In genomic region chr11:107379965-107380364, GRCm38 (mm10) we compare ENCODE assay signal across 11 mouse cellular contexts.
DNase-seq lines count a peak whose midpoint lies in the region; ATAC-seq lines count a peak whose summit lies in the region.
"Had no signal": no experiment of that assay in that cellular context is flagged by ENCODE, and none has a peak within 500 bp of the region (broad histone marks: within the 10 kb centered on the region; RNA-seq: fewer than 3 reads in every experiment).

No protein-coding gene starts in this region.

- no peaks in the 10 kb centered on the region for H3K9me3 ChIP-seq in liver, embryonic 16.5 days (replicated peaks; ENCODE audit: control insufficient read depth, low read length)
- H3K9me3 ChIP-seq: liver, embryonic 13.5 days had no signal

- H3K4me2 ChIP-seq in liver, embryonic 16.5 days (ENCODE audit: low read depth, low read length), result no peak overlapping the region; the same call in 1 of the 2 replicates
- H3K4me2 ChIP-seq: liver, embryonic 13.5 days had no signal

- H3K36me3 ChIP-seq in liver, embryonic 16.5 days (ENCODE audit: control insufficient read depth, insufficient read depth), result no peaks in the 10 kb centered on the region

- peaks cover 33% of the 10 kb centered on the region for H3K4me1 ChIP-seq in brown adipose tissue, adult 24 weeks (ENCODE audit: control insufficient read depth, insufficient read depth, insufficient read length, low read length)
- peaks cover 3% of the 10 kb centered on the region; the same call in 1 of the 2 replicates for H3K4me1 ChIP-seq in liver, embryonic 16.5 days (ENCODE audit: control insufficient read depth, low read depth, low read length)

- H3K4me3 ChIP-seq in brown adipose tissue, adult 24 weeks (ENCODE audit: insufficient read depth, low read depth, low read length), result 0 out of 2 replicates have a peak overlapping the region, but pooled peaks have one; percentile 3
- no peak overlapping the region for H3K4me3 ChIP-seq in liver, embryonic 16.5 days (ENCODE audit: low read depth, low read length)
- H3K4me3 ChIP-seq: liver, embryonic 13.5 days had no signal

- H3K9ac ChIP-seq in liver, embryonic 16.5 days (ENCODE audit: low read depth, low read length), result no peak overlapping the region
- H3K9ac ChIP-seq: liver, embryonic 13.5 days had no signal

- H3K27ac ChIP-seq in brown adipose tissue, adult 24 weeks (replicated peaks; ENCODE audit: low read depth, low read length), result peak overlapping the region; percentile 86
- H3K27ac ChIP-seq in liver, embryonic 16.5 days (ENCODE audit: low read length), result peak overlapping the region; percentile 75

- intact Hi-C loops in heart, postnatal 36 days (cut with DNase I), result loop anchor here (2.0 to 5.0 kb wide), 2 partner anchors 38 to 103 kb away; no protein-coding TSS in a partner anchor

- peak; percentile 26 for DNase-seq in gastrocnemius, postnatal 25 days
- DNase-seq in gastrocnemius, adult 8-10 months (ENCODE audit: low spot score in 2 of 2), result no peak
- DNase-seq in heart, postnatal 36 days, result peak; percentile 40 to 44
- DNase-seq in ovary, postnatal 14 days (ENCODE audit: low spot score), result no peak
- no peak for DNase-seq in frontal cortex, adult 2 months (ENCODE audit: extremely low spot score in 1 of 2, low spot score in 1 of 2)
- no peak for DNase-seq in c-Kit-positive CD71-positive TER-119-positive erythroid progenitor cells, embryonic 14.5 days (ENCODE audit: low spot score)
- DNase-seq: liver, embryonic 13.5 days; right cerebral cortex, postnatal 25 days had no signal

- peak; percentile 20; the same call in 1 of the 2 replicates for ATAC-seq in liver, embryonic 16.5 days (ENCODE audit: low read depth)
- ATAC-seq: CD4-positive, CD25-positive, alpha-beta regulatory T cell, adult 4 months had no signal

- H3K27me3 ChIP-seq in liver, embryonic 16.5 days (ENCODE audit: control insufficient read depth, insufficient read depth, low read depth, low read length), result no peaks in the 10 kb centered on the region
- H3K27me3 ChIP-seq: liver, embryonic 13.5 days had no signal

- WGBS in liver, embryonic 16.5 days (ENCODE audit: insufficient replicate concordance), result 80% methylated on average over 9 of the region's 9 CpGs

Comparison
In these comparisons a context has a peak if more than half of its experiments do, and no peak if none do; other contexts are left out.
1. DNase-seq: peak in gastrocnemius, postnatal 25 days (single experiment) and heart, postnatal 36 days (2 of 2); none in gastrocnemius, adult 8-10 months (0 of 2), ovary, postnatal 14 days (single experiment), frontal cortex, adult 2 months (0 of 2) and c-Kit-positive CD71-positive TER-119-positive erythroid progenitor cells, embryonic 14.5 days (single experiment).